Mouse (Mus musculus) stomach, postnatal 0 days (tissue): ENCODE data around the gene Usf1. TPM values are rescaled to one million over a fixed set of nuclear protein-coding genes. Genes with fewer than 3 reads are reported as not detected.

Experiments
- ATAC-seq: fragments of 200-750 bp; cut with Nextera tagmentation; 2 replicates; pipeline ENCODE4 v1.8.0; 2017; ENCODE audit not compliant: low FRiP score, low TSS enrichment
- DNase-seq: peaks from one replicate; pipeline ENCODE4 v3.0.0-alpha.2; 2016; ENCODE audit warnings: low spot score
- H3K27ac ChIP-seq: fragments of 300-500 bp; sonication (generic); replicated peaks from 2 replicates; pipeline ENCODE4 v1.5.1; 2014; ENCODE audit warnings: mild to moderate bottlenecking, control low read depth
- H3K27me3 ChIP-seq: fragments of 300-500 bp; sonication (generic); 2 replicates; pipeline ENCODE4 v1.6.1; 2014; ENCODE audit warnings: low read length; ENCODE audit not compliant: control insufficient read depth, insufficient read depth
- H3K36me3 ChIP-seq: fragments of 300-500 bp; sonication (generic); 2 replicates; pipeline ENCODE4 v1.6.1; 2014; ENCODE audit warnings: low read length, mixed read lengths; ENCODE audit not compliant: control insufficient read depth, insufficient read depth
- H3K4me1 ChIP-seq: fragments of 300-500 bp; sonication (generic); replicated peaks from 2 replicates; pipeline ENCODE4 v1.6.1; 2014; ENCODE audit warnings: antibody characterized with exemption; ENCODE audit not compliant: control insufficient read depth, insufficient read depth
- H3K4me2 ChIP-seq: fragments of 300-500 bp; sonication (generic); replicated peaks from 2 replicates; pipeline ENCODE4 v1.6.1; 2014; ENCODE audit warnings: low read depth, mild to moderate bottlenecking, control low read depth, moderate library complexity
- H3K4me3 ChIP-seq: fragments of 300-500 bp; sonication (generic); 2 replicates; pipeline ENCODE4 v1.5.1; 2014; ENCODE audit warnings: low read depth, low read length, control low read depth
- H3K9ac ChIP-seq: fragments of 300-500 bp; sonication (generic); 2 replicates; pipeline ENCODE4 v1.6.1; 2014; ENCODE audit warnings: mild to moderate bottlenecking, low read length, control low read depth, mixed read lengths
- H3K9me3 ChIP-seq: fragments of 300-500 bp; sonication (generic); 2 replicates; pipeline ENCODE4 v1.6.1; 2016; ENCODE audit warnings: low read length; ENCODE audit not compliant: control insufficient read depth
- CTCF ChIP-seq: IDR thresholded peaks from 2 replicates; pipeline ENCODE4 v1.5.1; 2016; ENCODE audit warnings: antibody characterized with exemption, low read depth, mild to moderate bottlenecking, moderate library complexity
- EP300 ChIP-seq: optimal IDR thresholded peaks from 2 replicates; pipeline ENCODE3; 2016; ENCODE audit warnings: antibody characterized with exemption
- WGBS: fragments of 180-500 bp; shearing (Covaris S2); extraction: QIAGEN DNeasy Blood & Tissue Kit; methylation state at CpG from one replicate; pipeline ENCODE4 v1.1.7; 2014; 5-methylcytosine and 5-hydroxymethylcytosine counted together
- polyA plus RNA-seq: library from polyadenylated mRNA; unstranded; fragments of >200 nt; fragmentation: Nextera tagmentation; extraction: Ambion mirVana; gene quantifications from 2 replicates; pipeline ENCODE4 v1.2.1, GENCODE M21; 2015

The Usf1 gene
- polyA plus RNA-seq, 1 experiment from 2014 or later, result 39.1 TPM

DNA sequence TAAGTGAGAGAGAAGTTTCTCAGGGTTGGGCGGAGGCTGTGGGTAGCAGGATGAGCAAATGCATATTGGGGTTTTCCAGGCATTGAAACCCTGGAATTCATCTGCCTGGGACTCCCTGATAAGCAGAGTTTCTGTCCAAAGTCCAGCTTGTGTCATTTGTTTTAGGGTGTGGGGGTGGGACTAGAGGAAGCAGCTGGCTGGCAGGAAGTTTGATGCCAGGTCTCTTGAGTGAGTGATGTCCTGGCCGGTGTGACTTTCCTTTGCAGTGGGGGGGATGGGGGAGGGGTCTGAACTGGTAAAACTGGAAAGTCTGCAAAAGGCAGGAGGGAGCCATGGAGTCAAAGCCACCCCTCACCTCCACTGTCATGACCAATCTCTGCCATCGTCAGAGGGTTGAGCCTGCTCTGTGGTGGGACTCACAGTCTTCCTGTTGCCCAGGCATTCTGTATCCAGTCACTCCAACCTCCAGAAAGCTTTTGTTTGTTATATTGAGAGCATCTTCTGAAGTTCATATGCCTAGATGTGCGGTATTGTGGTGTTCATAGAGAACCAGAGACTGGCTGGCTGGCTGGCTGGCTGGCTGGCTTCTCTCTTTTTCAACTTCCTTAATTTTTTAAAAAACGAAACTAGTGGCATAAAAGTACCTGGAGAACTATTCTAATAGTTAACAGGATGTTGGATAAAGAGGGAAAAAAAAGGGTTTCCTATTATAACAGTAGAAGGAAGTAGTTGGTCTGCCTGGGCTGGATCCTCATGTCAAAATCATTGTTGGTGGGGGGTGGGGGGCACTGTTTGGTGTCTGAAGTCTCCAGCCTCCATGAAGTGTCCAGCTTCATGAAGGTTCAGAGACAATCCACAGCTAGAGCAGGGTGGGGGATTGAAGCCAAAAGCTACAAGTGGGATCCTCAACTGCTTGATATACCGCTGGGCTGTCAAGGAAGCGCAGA is 30.6 kb downstream of the Usf1 start:
- peak; percentile 25; the same call in 1 of the 2 replicates for ATAC-seq
- Histone ChIP-seq H3K9ac (no peak overlapping the region), H3K4me2 (peak overlapping the region; percentile 2), H3K27ac (peak overlapping the region; percentile 78), H3K27me3 (no peaks in the 10 kb centered on the region), H3K9me3 (no peaks in the 10 kb centered on the region), H3K4me3 (peak overlapping the region; percentile 6; the same call in 1 of the 2 replicates), H3K4me1 (peaks cover 4% of the 10 kb centered on the region; the same call in 1 of the 2 replicates), H3K36me3 (no peaks in the 10 kb centered on the region)
- no peak for TF ChIP-seq CTCF
- TF ChIP-seq EP300, result no peak
- peak; percentile 77 for DNase-seq
- 37% methylated on average over 7 of the region's 7 CpGs for WGBS

DNA sequence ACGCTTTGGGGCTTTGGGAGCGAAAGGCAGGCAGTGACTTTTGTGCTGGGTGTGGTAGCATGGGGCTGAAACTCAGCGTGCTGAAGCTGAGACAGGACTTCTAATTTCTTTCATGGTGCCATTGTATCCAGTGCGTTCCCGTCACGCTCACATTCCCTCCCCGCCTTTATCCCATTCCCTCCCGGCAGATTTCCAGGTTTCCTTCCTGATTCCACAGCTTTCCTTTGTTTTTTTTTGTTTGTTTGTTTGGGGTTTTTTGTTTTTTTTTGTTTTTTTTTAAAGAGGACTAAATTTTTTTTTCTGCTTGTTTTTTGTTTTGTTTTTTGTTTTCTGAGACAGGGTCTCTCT is 31.3 kb downstream of the Usf1 start:
- 41% methylated on average over 8 of the region's 8 CpGs for WGBS
- H3K4me2 ChIP-seq, result peak overlapping the region; percentile 2
- H3K9me3 ChIP-seq, result no peaks in the 10 kb centered on the region
- H3K9ac ChIP-seq, result no peak overlapping the region
- no peaks in the 10 kb centered on the region for H3K36me3 ChIP-seq
- peak overlapping the region; percentile 78 for H3K27ac ChIP-seq
- peaks cover 4% of the 10 kb centered on the region; the same call in 1 of the 2 replicates for H3K4me1 ChIP-seq
- ATAC-seq, result no peak
- H3K27me3 ChIP-seq, result no peaks in the 10 kb centered on the region
- no peak for DNase-seq
- TF ChIP-seq CTCF, result no peak
- no peak for TF ChIP-seq EP300
- peak overlapping the region; percentile 6; the same call in 1 of the 2 replicates for H3K4me3 ChIP-seq

DNA sequence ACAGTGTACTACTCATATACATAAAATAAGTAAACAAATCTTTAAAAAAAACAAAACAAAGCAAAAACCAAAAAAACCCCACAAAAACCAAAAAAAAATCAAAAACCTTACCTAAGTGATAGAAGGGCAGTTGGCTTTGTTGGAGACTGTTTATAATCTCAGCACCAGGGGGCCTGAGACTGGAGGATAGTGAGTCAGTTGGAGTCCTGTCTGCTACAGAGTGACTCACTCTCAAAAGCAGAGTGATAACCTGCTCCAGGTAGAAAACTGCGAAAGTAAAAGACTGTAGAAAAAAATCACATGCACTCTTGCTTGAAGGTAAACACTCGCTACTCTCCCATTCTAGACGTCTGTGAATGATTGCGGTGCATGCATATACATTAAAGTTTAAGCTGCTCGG is 33.9 kb downstream of the Usf1 start:
- 50% methylated on average over 5 of the region's 5 CpGs for WGBS
- no peaks in the 10 kb centered on the region for H3K9me3 ChIP-seq
- no peak overlapping the region for H3K4me3 ChIP-seq
- TF ChIP-seq CTCF (peak; percentile 43), EP300 (no peak)
- ATAC-seq (no peak), DNase-seq (no peak)
- H3K27ac ChIP-seq, result 0 out of 2 replicates have a peak overlapping the region, but pooled peaks have one; percentile 4
- H3K4me1 ChIP-seq, result no peaks in the 10 kb centered on the region
- H3K27me3 ChIP-seq, result no peaks in the 10 kb centered on the region
- H3K4me2 ChIP-seq, result no peak overlapping the region
- H3K36me3 ChIP-seq, result no peaks in the 10 kb centered on the region
- no peak overlapping the region for H3K9ac ChIP-seq

DNA sequence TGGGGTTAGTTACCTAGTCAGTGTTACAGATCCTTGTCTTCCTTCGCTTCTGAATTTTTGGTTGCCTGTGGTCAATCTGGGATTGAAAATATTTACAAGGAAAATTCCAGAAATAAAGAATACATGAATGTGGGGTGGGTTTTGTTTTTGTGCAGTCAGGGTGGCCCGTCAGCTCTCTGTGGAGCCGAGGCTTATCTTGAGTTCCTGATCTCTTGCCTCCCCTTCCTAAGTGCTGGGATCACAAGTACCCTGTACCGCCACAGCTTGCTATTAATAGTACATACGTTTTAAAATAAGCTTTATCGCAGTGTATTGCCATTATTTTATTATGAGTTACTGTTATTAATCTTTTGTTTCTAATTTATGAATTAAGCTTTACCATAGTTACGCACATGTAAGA is 35.7 kb downstream of the Usf1 start:
- WGBS, result 39% methylated on average over 7 of the region's 7 CpGs
- no peak for ATAC-seq
- Histone ChIP-seq H3K4me3 (no peak overlapping the region), H3K27me3 (no peaks in the 10 kb centered on the region), H3K9ac (no peak overlapping the region), H3K4me2 (no peak overlapping the region), H3K9me3 (no peaks in the 10 kb centered on the region), H3K4me1 (no peaks in the 10 kb centered on the region; the same call in 1 of the 2 replicates), H3K27ac (no peak overlapping the region), H3K36me3 (no peaks in the 10 kb centered on the region)
- DNase-seq, result no peak
- TF ChIP-seq EP300 (no peak), CTCF (no peak)

DNA sequence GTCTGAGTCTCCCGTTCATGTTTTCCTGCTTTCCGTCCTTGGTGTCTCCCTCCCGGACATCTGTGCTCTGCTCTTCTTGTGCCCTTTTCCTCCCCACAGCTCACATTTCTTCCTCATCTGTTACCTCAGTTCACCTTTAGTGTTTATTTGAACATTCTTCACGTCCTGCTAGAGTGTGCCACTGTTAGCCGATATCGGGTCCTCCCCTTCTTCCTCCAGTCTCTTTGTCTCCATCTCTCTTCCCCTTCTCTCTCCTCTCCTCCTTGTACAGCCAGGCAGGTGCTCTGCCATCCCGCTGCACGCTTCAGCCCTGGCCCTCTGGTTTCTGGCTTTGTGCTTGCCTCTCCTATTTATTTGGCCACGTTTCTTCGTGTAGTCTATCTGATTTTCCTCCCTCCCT is 36.6 kb downstream of the Usf1 start:
- no peak for DNase-seq
- Histone ChIP-seq H3K4me2 (0 out of 2 replicates have a peak overlapping the region, but pooled peaks have one; percentile 1), H3K27ac (peak overlapping the region; percentile 31; the same call in 1 of the 2 replicates), H3K36me3 (no peaks in the 10 kb centered on the region), H3K9me3 (no peaks in the 10 kb centered on the region), H3K27me3 (no peaks in the 10 kb centered on the region), H3K4me1 (no peaks in the 10 kb centered on the region; the same call in 1 of the 2 replicates), H3K9ac (no peak overlapping the region), H3K4me3 (peak overlapping the region; percentile 6; the same call in 1 of the 2 replicates)
- TF ChIP-seq CTCF (no peak), EP300 (no peak)
- 14% methylated on average over 10 of the region's 10 CpGs for WGBS
- no peak for ATAC-seq

DNA sequence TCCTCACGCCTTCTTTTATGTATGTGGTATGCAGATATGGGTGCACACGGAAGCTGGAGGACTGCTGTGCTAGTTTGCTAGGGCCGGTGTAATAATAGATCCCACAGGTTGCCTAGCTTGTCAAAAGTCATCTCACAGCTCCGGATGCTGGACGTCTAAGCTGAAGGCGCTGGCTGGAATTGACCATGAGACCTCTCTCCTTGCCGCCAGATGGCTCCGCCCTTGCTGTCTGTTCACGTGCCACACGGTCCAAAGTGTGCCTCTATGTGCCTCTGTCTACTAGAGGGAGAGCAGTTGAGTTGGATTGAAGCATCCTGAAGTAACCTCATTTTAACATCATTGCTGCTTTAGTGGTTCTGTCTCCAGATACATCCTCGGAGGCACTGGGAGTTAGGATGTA is 38.9 kb downstream of the Usf1 start:
- no peak overlapping the region for H3K4me3 ChIP-seq
- H3K9ac ChIP-seq, result no peak overlapping the region
- H3K27ac ChIP-seq, result no peak overlapping the region
- no peaks in the 10 kb centered on the region for H3K27me3 ChIP-seq
- H3K9me3 ChIP-seq, result no peaks in the 10 kb centered on the region
- TF ChIP-seq EP300 (no peak), CTCF (no peak)
- 67% methylated on average over 11 of the region's 11 CpGs for WGBS
- DNase-seq (no peak), ATAC-seq (no peak)
- no peaks in the 10 kb centered on the region for H3K36me3 ChIP-seq
- H3K4me1 ChIP-seq, result no peaks in the 10 kb centered on the region; the same call in 1 of the 2 replicates
- no peak overlapping the region for H3K4me2 ChIP-seq
